Mouse (Mus musculus) hindbrain, embryonic 11.5 days (tissue): ENCODE data around the gene Pttg1ip. TPM values are rescaled to one million over a fixed set of nuclear protein-coding genes. Genes with fewer than 3 reads are reported as not detected.
A peak's percentile ranks its signal among the peaks of the same experiment; 100 is the strongest.

Experiments used
- ATAC-seq: fragments of 200-750 bp; cut with Nextera tagmentation; 2 replicates; pipeline ENCODE4 v1.8.0; 2017; ENCODE audit warnings: mild to moderate bottlenecking, moderate TSS enrichment, moderate library complexity; ENCODE audit not compliant: low FRiP score
- DNase-seq: peaks from one replicate; pipeline ENCODE4 v3.0.0-alpha.2; 2015; ENCODE audit warnings: low spot score
- H3K27ac ChIP-seq: fragments of 300-500 bp; sonication (generic); 2 replicates; pipeline ENCODE4 v1.5.1; 2014; ENCODE audit warnings: mild to moderate bottlenecking, low read depth, low read length
- H3K27me3 ChIP-seq: fragments of 300-500 bp; sonication (generic); 2 replicates; pipeline ENCODE4 v1.6.1; 2014; ENCODE audit warnings: mild to moderate bottlenecking, low read length, moderate library complexity, mixed read lengths; ENCODE audit not compliant: control insufficient read depth, insufficient read depth
- H3K36me3 ChIP-seq: fragments of 300-500 bp; sonication (generic); 2 replicates; pipeline ENCODE4 v1.6.1; 2014; ENCODE audit warnings: mild to moderate bottlenecking, low read length, moderate library complexity, mixed read lengths; ENCODE audit not compliant: control insufficient read depth, insufficient read depth
- H3K4me1 ChIP-seq: fragments of 300-500 bp; sonication (generic); replicated peaks from 2 replicates; pipeline ENCODE4 v1.6.1; 2014; ENCODE audit warnings: low read length, mixed read lengths; ENCODE audit not compliant: control insufficient read depth, insufficient read depth
- H3K4me2 ChIP-seq: fragments of 300-500 bp; sonication (generic); replicated peaks from 2 replicates; pipeline ENCODE4 v1.6.1; 2014; ENCODE audit warnings: mild to moderate bottlenecking, low read depth, low read length
- H3K4me3 ChIP-seq: fragments of 300-500 bp; sonication (generic); 2 replicates; pipeline ENCODE4 v1.5.1; 2014; ENCODE audit warnings: low read depth, low read length
- H3K9ac ChIP-seq: fragments of 300-500 bp; sonication (generic); 2 replicates; pipeline ENCODE4 v1.6.1; 2014; ENCODE audit warnings: low read depth, low read length
- H3K9me3 ChIP-seq: fragments of 300-500 bp; sonication (generic); 2 replicates; pipeline ENCODE4 v1.6.1; 2016; ENCODE audit warnings: low read length; ENCODE audit not compliant: control insufficient read depth
- WGBS: fragments of 180-500 bp; shearing (Covaris S2); extraction: QIAGEN DNeasy Blood & Tissue Kit; methylation state at CpG from one replicate; pipeline ENCODE4 v1.1.7; 2014; 5-methylcytosine and 5-hydroxymethylcytosine counted together
- polyA plus RNA-seq: library from polyadenylated mRNA; unstranded; fragments of >200 nt; fragmentation: Nextera tagmentation; extraction: Ambion mirVana; gene quantifications from 2 replicates; pipeline ENCODE4 v1.2.1, GENCODE M21; 2014

Gene Pttg1ip
- polyA plus RNA-seq, 1 experiment from 2014 or later = 73.1 TPM

DNA sequence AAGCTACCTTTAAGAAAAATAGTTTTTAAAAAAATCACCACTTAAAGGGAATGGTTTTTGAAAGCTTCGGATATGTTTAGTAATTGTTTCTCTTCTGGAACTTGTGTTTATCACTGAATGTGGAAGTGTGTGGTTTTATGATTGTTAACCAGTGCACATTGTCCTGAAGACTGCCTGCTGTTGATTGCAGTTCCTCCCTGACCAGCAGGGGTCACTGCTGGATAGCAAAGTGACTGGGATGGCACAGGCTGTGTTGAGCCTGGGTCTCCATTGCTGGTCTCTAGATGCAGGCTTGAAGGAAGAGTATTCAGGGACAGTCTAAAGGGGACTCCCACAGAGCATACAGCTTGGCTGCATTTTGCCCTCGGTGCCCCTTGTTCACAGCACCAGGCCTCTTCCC, 46.0 kb downstream of the Pttg1ip start:
- no peaks in the 10 kb centered on the region for H3K27me3 ChIP-seq
- WGBS = 28% methylated on average over 2 of the region's 2 CpGs
- ATAC-seq = peak; percentile 68
- H3K27ac ChIP-seq = no peak overlapping the region
- no peak overlapping the region for H3K4me2 ChIP-seq
- H3K36me3 ChIP-seq = no peaks in the 10 kb centered on the region
- H3K4me1 ChIP-seq = 0 out of 2 replicates have a peak, but pooled peaks cover 2% of the 10 kb centered on the region
- H3K9ac ChIP-seq = no peak overlapping the region
- H3K9me3 ChIP-seq = no peaks in the 10 kb centered on the region
- DNase-seq = peak; percentile 88
- no peak overlapping the region for H3K4me3 ChIP-seq

DNA sequence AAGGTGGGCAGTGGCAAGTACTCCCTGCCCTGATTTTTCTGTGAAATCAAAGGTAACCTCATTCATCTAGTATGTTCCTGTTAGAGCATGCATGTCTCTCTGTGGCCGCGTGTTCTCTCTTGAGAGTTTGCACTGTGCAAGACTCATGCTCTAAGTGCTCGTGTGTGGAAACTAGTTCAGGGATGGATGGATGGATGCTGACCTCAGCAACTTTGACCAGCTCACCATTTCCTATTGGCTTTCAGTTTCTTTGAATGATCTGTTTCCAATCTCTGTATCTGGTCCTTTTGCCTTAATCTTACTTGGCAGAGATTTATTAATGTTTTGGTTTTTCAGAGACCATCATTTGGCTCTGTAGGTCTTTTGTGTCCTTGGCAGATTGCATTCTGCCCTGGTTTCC, 47.6 kb downstream of the Pttg1ip start:
- no peaks in the 10 kb centered on the region for H3K36me3 ChIP-seq
- no peak overlapping the region for H3K4me3 ChIP-seq
- H3K27me3 ChIP-seq = no peaks in the 10 kb centered on the region
- H3K9me3 ChIP-seq = no peaks in the 10 kb centered on the region
- no peak overlapping the region for H3K9ac ChIP-seq
- DNase-seq (no peak), ATAC-seq (no peak)
- no peak overlapping the region for H3K27ac ChIP-seq
- 89% methylated on average over 3 of the region's 3 CpGs for WGBS
- H3K4me2 ChIP-seq = no peak overlapping the region
- 0 out of 2 replicates have a peak, but pooled peaks cover 2% of the 10 kb centered on the region for H3K4me1 ChIP-seq

DNA sequence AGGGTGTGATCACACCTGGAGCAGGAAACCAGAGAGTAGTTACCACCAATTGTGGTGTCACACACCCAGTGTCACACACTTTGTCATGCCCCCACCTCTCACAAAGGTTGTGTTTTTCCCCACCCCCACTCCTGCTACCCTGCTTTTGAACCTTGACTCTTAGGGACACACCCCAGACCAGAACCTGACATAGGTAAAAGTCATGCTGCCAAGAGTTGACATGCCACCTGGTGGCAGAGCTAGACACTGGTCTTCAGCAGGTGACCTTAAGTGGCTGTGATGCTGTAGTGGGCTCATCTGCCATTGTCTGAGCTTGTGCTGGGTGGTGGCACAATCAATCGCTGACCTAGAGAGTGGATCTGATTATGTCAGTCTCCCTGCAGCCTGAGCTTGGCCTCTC, 48.5 kb downstream of the Pttg1ip start:
- Histone ChIP-seq H3K27ac (no peak overlapping the region), H3K36me3 (no peaks in the 10 kb centered on the region), H3K4me3 (no peak overlapping the region), H3K4me2 (no peak overlapping the region), H3K9ac (no peak overlapping the region), H3K4me1 (no peaks in the 10 kb centered on the region), H3K27me3 (no peaks in the 10 kb centered on the region), H3K9me3 (no peaks in the 10 kb centered on the region)
- ATAC-seq (no peak), DNase-seq (no peak)
- 100% methylated on average over 1 of the region's 1 CpGs for WGBS

DNA sequence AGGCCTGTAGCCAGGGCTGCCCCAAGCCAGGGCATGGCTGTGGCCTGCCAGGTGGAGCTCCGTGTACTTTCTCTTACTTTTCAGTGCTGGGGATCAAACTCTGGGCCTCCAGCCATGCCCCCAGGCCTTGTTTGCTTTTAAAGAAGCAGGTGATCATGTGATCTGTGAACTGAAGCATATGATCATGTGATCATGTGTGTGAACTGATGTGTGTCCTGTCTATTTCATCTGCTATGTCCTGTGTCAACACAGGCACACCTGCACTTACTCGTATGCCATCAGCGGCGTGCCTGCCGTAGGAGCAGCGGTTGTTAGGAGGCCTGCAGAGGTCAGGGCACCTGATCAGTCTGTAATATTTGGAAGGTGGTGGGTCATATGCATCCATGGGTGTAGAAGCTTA, 52.5 kb downstream of the Pttg1ip start:
- Histone ChIP-seq H3K9me3 (no peaks in the 10 kb centered on the region), H3K36me3 (no peaks in the 10 kb centered on the region), H3K27me3 (no peaks in the 10 kb centered on the region), H3K27ac (no peak overlapping the region), H3K4me2 (no peak overlapping the region), H3K9ac (no peak overlapping the region), H3K4me3 (no peak overlapping the region), H3K4me1 (no peaks in the 10 kb centered on the region)
- DNase-seq (no peak), ATAC-seq (no peak)
- 92% methylated on average over 6 of the region's 6 CpGs for WGBS

DNA sequence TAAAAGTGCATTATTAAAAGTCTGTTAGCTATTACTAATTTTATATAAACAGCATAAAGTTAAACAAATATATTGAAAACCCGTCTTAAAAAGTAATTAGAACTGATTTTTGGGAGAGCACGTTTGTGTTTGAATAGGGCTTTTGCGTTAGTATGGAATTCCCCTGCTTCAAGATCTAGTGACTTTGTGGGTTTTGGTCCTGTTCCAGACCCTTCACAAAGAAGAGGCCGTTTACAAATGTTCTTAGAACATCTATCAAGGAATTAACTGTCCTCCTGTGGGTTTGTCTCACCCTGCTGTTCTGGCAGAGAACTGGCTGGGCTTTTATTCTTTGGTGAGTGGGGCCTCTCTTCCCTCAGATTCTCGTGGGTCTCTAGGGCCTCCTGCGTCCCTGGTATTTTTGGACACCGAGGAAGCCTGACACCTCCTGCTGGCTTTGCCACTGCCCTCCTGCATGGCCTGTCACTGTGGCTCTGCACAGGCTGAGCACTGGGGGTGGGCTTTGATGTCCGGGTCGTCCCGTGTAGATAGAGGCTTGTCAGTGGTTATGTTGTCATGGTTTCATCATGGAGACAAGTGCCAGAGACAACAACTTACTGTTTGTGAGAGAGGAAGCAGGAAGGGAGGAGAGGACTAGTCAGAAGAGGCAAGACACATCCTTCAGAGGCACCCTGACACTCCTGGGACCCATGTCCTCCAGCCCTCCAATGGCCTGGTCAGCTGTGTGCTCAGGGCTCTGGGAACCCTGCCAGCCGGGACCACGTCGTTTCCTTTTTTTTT, 53.1 kb downstream of the Pttg1ip start:
- H3K9ac ChIP-seq = no peak overlapping the region
- no peaks in the 10 kb centered on the region for H3K4me1 ChIP-seq
- H3K27ac ChIP-seq = no peak overlapping the region
- ATAC-seq = no peak
- H3K9me3 ChIP-seq = no peaks in the 10 kb centered on the region
- no peaks in the 10 kb centered on the region for H3K36me3 ChIP-seq
- 77% methylated on average over 13 of the region's 13 CpGs for WGBS
- H3K4me3 ChIP-seq = no peak overlapping the region
- H3K27me3 ChIP-seq = no peaks in the 10 kb centered on the region
- no peak for DNase-seq
- H3K4me2 ChIP-seq = no peak overlapping the region

DNA sequence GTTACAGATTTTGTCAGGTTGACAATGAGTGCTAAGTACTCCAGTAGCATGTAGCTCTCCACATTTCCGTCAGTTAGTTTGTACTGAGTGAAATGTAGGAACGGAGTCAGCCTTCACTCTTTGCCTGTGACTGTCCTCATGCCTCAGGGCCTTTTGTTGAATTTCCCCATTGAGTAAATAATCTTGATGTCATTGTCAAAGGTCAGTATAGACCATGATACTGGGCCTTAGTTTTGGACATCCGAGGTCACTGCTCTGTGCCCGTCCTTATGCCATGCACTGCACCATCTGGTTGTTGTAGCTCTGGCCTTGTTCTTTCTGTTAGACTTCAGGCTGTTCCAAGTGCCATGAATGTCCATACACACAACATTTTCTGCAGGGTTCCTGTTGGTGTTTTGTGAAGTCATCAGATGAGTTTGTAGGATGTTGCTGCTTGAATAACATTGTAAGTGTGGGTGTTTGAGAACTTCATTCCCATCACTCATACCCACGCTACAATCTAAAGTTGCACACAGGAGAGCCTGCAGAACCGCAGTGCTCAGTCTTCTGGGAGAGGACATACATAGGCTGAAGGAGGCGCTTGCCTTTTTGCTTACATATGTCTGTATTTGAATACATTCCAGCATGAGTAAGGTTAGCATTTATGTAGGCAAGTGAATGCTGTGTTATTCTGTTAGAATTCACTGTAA, 54.9 kb downstream of the Pttg1ip start:
- Histone ChIP-seq H3K36me3 (peaks cover 3% of the 10 kb centered on the region; the same call in 1 of the 2 replicates), H3K27me3 (no peaks in the 10 kb centered on the region), H3K4me2 (no peak overlapping the region), H3K27ac (no peak overlapping the region), H3K4me1 (no peaks in the 10 kb centered on the region), H3K9ac (no peak overlapping the region), H3K4me3 (no peak overlapping the region), H3K9me3 (no peaks in the 10 kb centered on the region)
- no peak for DNase-seq
- 91% methylated on average over 7 of the region's 7 CpGs for WGBS
- ATAC-seq = no peak

DNA sequence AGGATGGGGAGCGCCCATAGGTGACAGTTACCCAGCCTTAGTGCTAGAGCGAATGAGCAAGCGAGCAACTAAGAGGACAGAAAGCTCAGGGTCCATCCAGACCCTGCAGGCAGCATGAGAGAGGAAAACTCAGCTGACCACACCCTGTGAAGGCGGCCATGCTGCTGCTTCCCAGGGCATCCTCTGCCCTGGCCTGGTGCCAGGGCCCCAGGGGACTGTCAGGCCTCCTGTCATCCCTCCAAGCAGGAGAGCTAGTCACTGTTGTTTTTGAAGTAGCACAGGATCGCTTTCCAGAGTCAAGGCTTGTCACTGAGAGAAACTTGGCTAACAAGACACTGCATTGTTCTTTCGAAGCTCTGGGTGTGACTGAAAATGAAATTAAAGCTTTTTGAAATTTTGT, 57.4 kb downstream of the Pttg1ip start:
- no peak for ATAC-seq
- Histone ChIP-seq H3K36me3 (peaks cover 5% of the 10 kb centered on the region), H3K4me3 (no peak overlapping the region), H3K4me1 (no peaks in the 10 kb centered on the region), H3K27me3 (no peaks in the 10 kb centered on the region), H3K9me3 (no peaks in the 10 kb centered on the region), H3K27ac (no peak overlapping the region), H3K4me2 (no peak overlapping the region), H3K9ac (no peak overlapping the region)
- WGBS = 88% methylated on average over 6 of the region's 6 CpGs
- DNase-seq = no peak

DNA sequence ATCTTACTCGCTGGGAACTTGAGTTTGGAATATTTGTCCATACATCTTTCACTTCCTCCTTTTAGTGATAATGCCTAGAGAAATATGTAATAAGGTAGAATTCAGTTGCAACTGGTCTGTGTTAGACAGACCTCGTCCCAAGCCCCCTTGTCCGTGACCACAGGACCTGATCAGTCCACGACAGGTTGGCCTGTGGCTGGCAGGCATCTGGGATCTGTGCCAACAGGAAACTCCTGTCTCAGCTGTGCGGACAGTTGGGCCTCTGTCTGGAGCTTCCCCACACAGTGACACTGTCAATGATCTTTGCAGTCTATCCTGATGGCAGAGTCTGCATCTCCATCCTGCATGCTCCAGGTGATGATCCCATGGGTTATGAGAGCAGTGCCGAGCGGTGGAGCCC, 61.6 kb downstream of the Pttg1ip start:
- H3K4me1 ChIP-seq = no peaks in the 10 kb centered on the region
- ATAC-seq (no peak), DNase-seq (no peak)
- no peak overlapping the region for H3K4me2 ChIP-seq
- H3K27ac ChIP-seq = no peak overlapping the region
- H3K36me3 ChIP-seq = peaks cover 13% of the 10 kb centered on the region
- WGBS = 96% methylated on average over 7 of the region's 7 CpGs
- no peak overlapping the region for H3K4me3 ChIP-seq
- H3K9me3 ChIP-seq = no peaks in the 10 kb centered on the region
- H3K9ac ChIP-seq = no peak overlapping the region
- no peaks in the 10 kb centered on the region for H3K27me3 ChIP-seq

DNA sequence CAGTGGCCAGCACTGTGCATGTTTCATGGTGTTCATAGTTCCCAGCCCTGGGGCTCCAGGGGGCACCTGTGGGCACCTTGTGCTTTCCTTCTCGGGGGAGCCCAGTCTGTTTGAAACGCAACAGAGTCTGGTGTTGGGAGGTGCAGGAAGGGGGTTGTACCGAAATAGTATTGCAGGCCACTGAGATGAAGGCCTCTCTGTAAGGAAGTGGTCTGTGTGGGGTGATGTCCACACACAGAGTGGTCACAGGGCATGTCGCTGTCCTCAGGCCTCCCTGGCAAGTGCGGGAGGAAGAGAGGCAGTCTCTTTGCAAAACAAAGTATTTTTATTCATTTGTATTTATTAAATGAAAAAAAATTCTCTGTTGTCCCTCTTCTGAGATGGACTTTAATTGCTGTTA, 64.1 kb downstream of the Pttg1ip start:
- H3K9ac ChIP-seq = no peak overlapping the region
- H3K4me2 ChIP-seq = no peak overlapping the region
- no peak for DNase-seq
- H3K27ac ChIP-seq = no peak overlapping the region
- ATAC-seq = no peak
- H3K9me3 ChIP-seq = no peaks in the 10 kb centered on the region
- H3K4me1 ChIP-seq = no peaks in the 10 kb centered on the region
- H3K27me3 ChIP-seq = no peaks in the 10 kb centered on the region
- H3K4me3 ChIP-seq = no peak overlapping the region
- peaks cover 12% of the 10 kb centered on the region for H3K36me3 ChIP-seq
- 96% methylated on average over 5 of the region's 5 CpGs for WGBS
